Mouse (Mus musculus) liver, embryonic 15.5 days (tissue): ENCODE measurements around the gene Slc25a20. TPM values are rescaled to one million over a fixed set of nuclear protein-coding genes. Genes with fewer than 3 reads are reported as not detected.
A peak's percentile ranks its signal among the peaks of the same experiment; 100 is the strongest.

Source experiments
- ATAC-seq: fragments of 200-750 bp; cut with Nextera tagmentation; 2 replicates; pipeline ENCODE4 v1.8.0; 2017; ENCODE audit warnings: moderate number of reproducible peaks, mild to moderate bottlenecking, moderate library complexity; ENCODE audit not compliant: insufficient read depth
- H3K27ac ChIP-seq: fragments of 300-500 bp; sonication (generic); replicated peaks from 2 replicates; pipeline ENCODE4 v1.5.1; 2015; ENCODE audit warnings: mild to moderate bottlenecking, inconsistent platforms
- H3K27me3 ChIP-seq: fragments of 300-500 bp; sonication (generic); 2 replicates; pipeline ENCODE4 v1.6.1; 2015; ENCODE audit warnings: mild to moderate bottlenecking, inconsistent platforms
- H3K36me3 ChIP-seq: fragments of 300-500 bp; sonication (generic); replicated peaks from 2 replicates; pipeline ENCODE4 v1.6.1; 2015; ENCODE audit warnings: moderate library complexity, mild to moderate bottlenecking, inconsistent platforms
- H3K4me1 ChIP-seq: fragments of 300-500 bp; sonication (generic); replicated peaks from 2 replicates; pipeline ENCODE4 v1.6.1; 2015; ENCODE audit warnings: inconsistent platforms
- H3K4me2 ChIP-seq: fragments of 300-500 bp; sonication (generic); 2 replicates; pipeline ENCODE4 v1.6.1; 2015; ENCODE audit warnings: moderate library complexity, mild to moderate bottlenecking, inconsistent platforms
- H3K4me3 ChIP-seq: fragments of 300-500 bp; sonication (generic); replicated peaks from 2 replicates; pipeline ENCODE4 v1.5.1; 2015; ENCODE audit warnings: mild to moderate bottlenecking, inconsistent platforms
- H3K9ac ChIP-seq: fragments of 300-500 bp; sonication (generic); 2 replicates; pipeline ENCODE4 v1.6.1; 2015; ENCODE audit warnings: moderate library complexity, mild to moderate bottlenecking, inconsistent platforms
- H3K9me3 ChIP-seq: fragments of 300-500 bp; sonication (generic); replicated peaks from 2 replicates; pipeline ENCODE4 v1.6.1; 2016; ENCODE audit warnings: inconsistent platforms
- WGBS: fragments of 180-500 bp; shearing (Covaris S2); methylation state at CpG from one replicate; pipeline ENCODE4 v1.1.7; 2015; ENCODE audit warnings: mixed read lengths; ENCODE audit not compliant: insufficient replicate concordance; 5-methylcytosine and 5-hydroxymethylcytosine counted together
- polyA plus RNA-seq: library from polyadenylated mRNA; unstranded; fragments of >200 nt; fragmentation: Nextera tagmentation; extraction: Ambion mirVana; gene quantifications from 2 replicates; pipeline ENCODE4 v1.2.1, GENCODE M21; 2015

Slc25a20 gene
- polyA plus RNA-seq: 25.4 and 26.8 TPM in 2 replicates

- peak; percentile 88 for ATAC-seq
- no peaks in the 10 kb centered on the region for H3K9me3 ChIP-seq
- H3K4me2 ChIP-seq: peak within 1 kb of the TSS; percentile 92
- peaks cover 18% of the 10 kb centered on the region for H3K4me1 ChIP-seq
- no peaks in the 10 kb centered on the region for H3K27me3 ChIP-seq
- H3K27ac ChIP-seq: peak within 1 kb of the TSS; percentile 61; the same call in 1 of the 2 replicates
- WGBS: under 1% methylated on average over 37 of the region's 37 CpGs
- peak within 1 kb of the TSS; percentile 63 for H3K9ac ChIP-seq
- H3K36me3 ChIP-seq: no peaks in the 10 kb centered on the region
- H3K4me3 ChIP-seq: peak within 1 kb of the TSS; percentile 71
These were observed at the start of gene Slc25a20 for GRCm38 (mm10) chr9:108661677-108662612. TSS of gene Slc25a20 (plus strand) at chr9:108662088.

GRCm38 (mm10) chr9:108617301-108617700, 44.6 kb upstream of the Slc25a20 start:
- Histone ChIP-seq H3K36me3 (peaks cover 82% of the 10 kb centered on the region), H3K4me2 (no peak overlapping the region), H3K9me3 (no peaks in the 10 kb centered on the region), H3K9ac (no peak overlapping the region), H3K4me3 (no peak overlapping the region), H3K27me3 (no peaks in the 10 kb centered on the region), H3K27ac (no peak overlapping the region), H3K4me1 (no peaks in the 10 kb centered on the region)
- no peak for ATAC-seq
- WGBS: 73% methylated on average over 1 of the region's 1 CpGs

- Histone ChIP-seq H3K27me3 (no peaks in the 10 kb centered on the region), H3K4me1 (peaks cover 3% of the 10 kb centered on the region; the same call in 1 of the 2 replicates), H3K4me3 (no peak overlapping the region), H3K9ac (no peak overlapping the region), H3K4me2 (no peak overlapping the region), H3K9me3 (no peaks in the 10 kb centered on the region), H3K27ac (no peak overlapping the region), H3K36me3 (peaks cover 38% of the 10 kb centered on the region)
- ATAC-seq: no peak
- 48% methylated on average over 2 of the region's 2 CpGs for WGBS
These were observed 35.4 kb upstream of the Slc25a20 start for GRCm38 (mm10) chr9:108626498-108626897.

GRCm38 (mm10) chr9:108628141-108628540, 33.7 kb upstream of the Slc25a20 start:
- Histone ChIP-seq H3K4me1 (peaks cover 19% of the 10 kb centered on the region), H3K9me3 (no peaks in the 10 kb centered on the region), H3K36me3 (peaks cover 46% of the 10 kb centered on the region), H3K9ac (no peak overlapping the region), H3K27ac (no peak overlapping the region), H3K4me3 (no peak overlapping the region), H3K27me3 (no peaks in the 10 kb centered on the region), H3K4me2 (no peak overlapping the region)
- ATAC-seq: no peak
- WGBS: 31% methylated on average over 4 of the region's 4 CpGs

DNA sequence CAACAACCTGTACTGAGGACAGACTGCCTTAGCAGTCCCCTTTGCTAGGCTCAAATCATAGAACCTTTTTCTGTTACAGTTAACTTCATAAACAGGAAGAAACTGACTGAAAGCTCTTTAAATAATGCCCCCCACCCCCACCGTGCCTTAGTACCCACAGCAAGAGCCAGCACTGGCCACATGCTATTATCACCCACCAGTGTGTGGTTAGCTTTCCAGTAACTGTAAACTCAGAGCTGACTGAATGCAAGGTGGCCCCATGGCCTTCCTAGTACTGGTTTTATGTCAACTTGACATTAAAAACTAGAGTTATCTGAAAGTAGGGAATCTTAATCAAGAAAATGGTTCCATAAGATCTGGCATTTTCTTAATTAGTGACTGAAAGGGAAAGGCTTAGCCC, 31.2 kb upstream of the Slc25a20 start:
- no peaks in the 10 kb centered on the region for H3K9me3 ChIP-seq
- WGBS: 9% methylated on average over 1 of the region's 1 CpGs
- no peak overlapping the region for H3K4me3 ChIP-seq
- ATAC-seq: no peak
- no peak overlapping the region for H3K4me2 ChIP-seq
- no peak overlapping the region for H3K27ac ChIP-seq
- H3K4me1 ChIP-seq: peaks cover 32% of the 10 kb centered on the region
- peaks cover 40% of the 10 kb centered on the region for H3K36me3 ChIP-seq
- H3K9ac ChIP-seq: no peak overlapping the region
- H3K27me3 ChIP-seq: no peaks in the 10 kb centered on the region

GRCm38 (mm10) chr9:108631631-108632256, 30.1 kb upstream of the Slc25a20 start:
- Histone ChIP-seq H3K9me3 (no peaks in the 10 kb centered on the region), H3K36me3 (peaks cover 42% of the 10 kb centered on the region), H3K27me3 (no peaks in the 10 kb centered on the region), H3K4me3 (no peak overlapping the region), H3K27ac (no peak overlapping the region), H3K9ac (no peak overlapping the region), H3K4me1 (peaks cover 38% of the 10 kb centered on the region), H3K4me2 (no peak overlapping the region)
- no peak for ATAC-seq
- WGBS: 24% methylated on average over 5 of the region's 5 CpGs

GRCm38 (mm10) chr9:108632375-108632774, 29.5 kb upstream of the Slc25a20 start:
- no peak overlapping the region for H3K9ac ChIP-seq
- H3K4me1 ChIP-seq: peaks cover 38% of the 10 kb centered on the region
- H3K36me3 ChIP-seq: peaks cover 36% of the 10 kb centered on the region
- H3K27ac ChIP-seq: no peak overlapping the region
- no peak for ATAC-seq
- H3K4me3 ChIP-seq: no peak overlapping the region
- no peaks in the 10 kb centered on the region for H3K27me3 ChIP-seq
- WGBS: 49% methylated on average over 5 of the region's 5 CpGs
- no peak overlapping the region for H3K4me2 ChIP-seq
- H3K9me3 ChIP-seq: no peaks in the 10 kb centered on the region

- WGBS: 53% methylated on average over 2 of the region's 2 CpGs
- ATAC-seq: no peak
- Histone ChIP-seq H3K27me3 (no peaks in the 10 kb centered on the region), H3K27ac (no peak overlapping the region), H3K4me1 (peaks cover 38% of the 10 kb centered on the region), H3K4me3 (no peak overlapping the region), H3K9me3 (no peaks in the 10 kb centered on the region), H3K9ac (no peak overlapping the region), H3K4me2 (no peak overlapping the region), H3K36me3 (peaks cover 24% of the 10 kb centered on the region; the same call in 1 of the 2 replicates)
These were observed 28.0 kb upstream of the Slc25a20 start for GRCm38 (mm10) chr9:108633846-108634245.

DNA sequence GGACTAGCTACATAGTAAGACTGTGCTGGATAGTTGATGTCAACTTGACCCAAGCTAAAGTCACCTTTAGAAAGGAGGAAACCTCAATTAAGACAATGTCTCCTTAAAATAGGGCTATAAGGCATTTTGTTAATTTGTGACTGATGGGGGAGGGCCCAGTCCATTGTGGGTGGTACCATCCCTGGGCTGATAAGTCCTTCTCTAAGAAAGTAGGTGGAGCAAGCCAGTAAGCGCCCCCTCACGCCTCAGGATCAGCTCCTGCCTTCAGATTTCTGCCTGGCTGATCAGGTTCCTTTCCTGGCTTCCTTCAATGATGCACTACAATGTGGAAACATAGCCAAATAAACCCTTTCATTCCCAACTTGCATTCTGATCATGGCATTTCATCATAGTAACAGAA, 26.5 kb upstream of the Slc25a20 start:
- WGBS: 32% methylated on average over 2 of the region's 2 CpGs
- no peak overlapping the region for H3K4me2 ChIP-seq
- H3K9me3 ChIP-seq: no peaks in the 10 kb centered on the region
- H3K27ac ChIP-seq: no peak overlapping the region
- H3K36me3 ChIP-seq: peaks cover 29% of the 10 kb centered on the region
- ATAC-seq: no peak
- H3K27me3 ChIP-seq: no peaks in the 10 kb centered on the region
- H3K4me1 ChIP-seq: peaks cover 38% of the 10 kb centered on the region
- no peak overlapping the region for H3K4me3 ChIP-seq
- H3K9ac ChIP-seq: no peak overlapping the region

DNA sequence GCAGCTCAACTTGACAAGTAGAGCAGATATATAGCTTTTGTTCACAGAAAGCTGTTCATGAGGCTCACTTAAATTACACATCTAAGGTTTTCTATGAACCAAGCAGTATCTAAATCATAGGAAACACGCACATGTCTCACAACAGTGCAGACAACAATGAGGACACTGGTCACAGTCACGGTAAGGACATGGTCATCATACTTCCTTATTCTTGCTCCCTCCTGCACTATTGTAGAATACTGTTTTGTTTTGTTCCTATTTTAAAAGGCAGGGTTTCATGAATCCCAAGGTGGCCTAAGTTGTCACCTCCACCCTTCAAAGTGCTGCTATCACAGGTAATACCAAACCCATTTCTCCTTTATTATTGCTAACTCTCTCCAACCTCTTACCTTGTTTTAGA, 22.1 kb upstream of the Slc25a20 start:
- Histone ChIP-seq H3K4me2 (no peak overlapping the region), H3K9ac (no peak overlapping the region), H3K27ac (no peak overlapping the region), H3K4me1 (peaks cover 19% of the 10 kb centered on the region), H3K27me3 (no peaks in the 10 kb centered on the region), H3K36me3 (peaks cover 54% of the 10 kb centered on the region), H3K9me3 (no peaks in the 10 kb centered on the region), H3K4me3 (no peak overlapping the region)
- ATAC-seq: no peak
- WGBS: 51% methylated on average over 2 of the region's 2 CpGs

DNA sequence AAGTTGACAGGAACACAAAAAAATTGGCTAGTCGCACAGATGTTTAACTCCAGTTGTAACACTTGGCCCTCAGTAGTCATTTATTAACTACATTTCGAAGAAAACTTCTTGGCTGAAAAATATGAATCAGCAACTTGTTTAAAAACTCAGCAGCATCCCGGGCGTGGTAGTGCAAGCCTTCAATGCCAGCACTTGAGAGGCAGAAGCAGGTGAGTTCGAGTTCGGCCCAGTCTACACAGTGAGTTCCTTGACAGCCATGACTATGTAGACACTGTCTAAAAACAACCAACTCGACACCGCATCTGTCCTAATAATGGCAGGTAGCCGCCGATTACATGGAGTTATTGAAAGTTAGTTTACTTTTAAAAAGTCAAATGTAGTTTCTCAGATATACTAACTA, 13.7 kb upstream of the Slc25a20 start:
- no peaks in the 10 kb centered on the region for H3K27me3 ChIP-seq
- ATAC-seq: no peak
- H3K9me3 ChIP-seq: no peaks in the 10 kb centered on the region
- H3K9ac ChIP-seq: peak overlapping the region; percentile 90
- peaks cover 29% of the 10 kb centered on the region for H3K4me1 ChIP-seq
- peak overlapping the region; percentile 82 for H3K4me2 ChIP-seq
- 19% methylated on average over 10 of the region's 10 CpGs for WGBS
- peak overlapping the region; percentile 96 for H3K27ac ChIP-seq
- peak overlapping the region; percentile 93 for H3K4me3 ChIP-seq
- peaks cover 14% of the 10 kb centered on the region for H3K36me3 ChIP-seq
